Mouse (Mus musculus): Measurements from ENCODE around the gene Pclo.

DNA sequence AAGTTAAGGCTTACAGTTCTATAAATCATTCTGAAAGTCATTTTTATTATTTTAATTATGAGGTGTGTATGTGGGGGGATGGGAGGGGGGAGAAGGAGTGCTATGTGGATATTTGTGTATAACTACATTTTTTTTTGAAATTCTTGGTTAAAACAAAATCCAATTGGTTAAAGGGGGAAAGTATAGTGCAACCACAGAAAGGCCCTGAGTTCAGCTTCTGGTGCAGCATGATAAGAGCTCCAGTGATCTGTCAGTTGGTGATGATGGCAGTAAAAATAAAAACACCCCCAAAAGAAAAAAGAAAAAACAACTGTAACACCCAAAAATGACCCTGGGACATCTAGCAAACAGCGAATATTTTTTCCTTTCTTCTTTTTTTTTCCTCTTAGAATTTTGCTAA is 93.6 kb downstream of the Pclo start:
- TF ChIP-seq CTCF (IDR thresholded peaks at IDR 0.05; ENCODE audit: insufficient read depth, low read depth, low read length) (no peak), POLR2A (IDR thresholded peaks at IDR 0.05; ENCODE audit: insufficient read depth, low read depth, low read length) (no peak)

All from olfactory bulb, adult 2 months (tissue).